Mouse (Mus musculus) embryonic facial prominence, embryonic 10.5 days (tissue): ENCODE measurements around the gene Dctd. TPM values are rescaled to one million over a fixed set of nuclear protein-coding genes. Genes with fewer than 3 reads are reported as not detected.

Experiments
- DNase-seq: peaks from one replicate; pipeline ENCODE4 v3.0.0-alpha.2; 2017; ENCODE audit warnings: low spot score
- H3K27ac ChIP-seq: fragments of 300-500 bp; sonication (generic); replicated peaks from 2 replicates; pipeline ENCODE4 v1.5.1; 2016; ENCODE audit warnings: mild to moderate bottlenecking
- H3K27me3 ChIP-seq: fragments of 300-500 bp; sonication (generic); replicated peaks from 2 replicates; pipeline ENCODE4 v1.6.1; 2016; ENCODE audit warnings: low read depth, mild to moderate bottlenecking; ENCODE audit not compliant: poor library complexity, severe bottlenecking
- H3K36me3 ChIP-seq: fragments of 300-500 bp; sonication (generic); replicated peaks from 2 replicates; pipeline ENCODE4 v1.6.1; 2016; ENCODE audit warnings: mild to moderate bottlenecking, moderate library complexity
- H3K4me1 ChIP-seq: fragments of 300-500 bp; sonication (generic); 2 replicates; pipeline ENCODE4 v1.6.1; 2016
- H3K4me3 ChIP-seq: fragments of 300-500 bp; sonication (generic); 2 replicates; pipeline ENCODE4 v1.5.1; 2016; ENCODE audit warnings: mild to moderate bottlenecking, moderate library complexity
- H3K9me3 ChIP-seq: fragments of 300-500 bp; sonication (generic); 2 replicates; pipeline ENCODE4 v1.6.1; 2016; ENCODE audit warnings: mild to moderate bottlenecking
- WGBS: fragments of 180-500 bp; shearing (Covaris S2); methylation state at CpG from one replicate; pipeline ENCODE4 v1.1.7; 2016; 5-methylcytosine and 5-hydroxymethylcytosine counted together
- polyA plus RNA-seq: library from polyadenylated mRNA; unstranded; fragments of >200 nt; fragmentation: Nextera tagmentation; extraction: Ambion mirVana; gene quantifications from 2 replicates; pipeline ENCODE4 v1.2.1, GENCODE M21; 2016

Dctd gene
- 57.0 and 58.7 TPM in 2 replicates for polyA plus RNA-seq

GRCm38 (mm10) chr8:48098792-48099191 is at the start of gene Dctd:
TSS of gene Dctd (plus strand) at chr8:48099092.
- no peaks in the 10 kb centered on the region for H3K9me3 ChIP-seq
- H3K27me3 ChIP-seq = peaks cover 8% of the 10 kb centered on the region; the same call in 1 of the 2 replicates
- 92% methylated on average over 12 of the region's 12 CpGs for WGBS
- H3K36me3 ChIP-seq = no peaks in the 10 kb centered on the region
- H3K4me3 ChIP-seq = no peak within 1 kb of the TSS; the same call in 1 of the 2 replicates
- no peak within 1 kb of the TSS for H3K27ac ChIP-seq
- DNase-seq = no peak
- H3K4me1 ChIP-seq = peaks cover 14% of the 10 kb centered on the region

DNA sequence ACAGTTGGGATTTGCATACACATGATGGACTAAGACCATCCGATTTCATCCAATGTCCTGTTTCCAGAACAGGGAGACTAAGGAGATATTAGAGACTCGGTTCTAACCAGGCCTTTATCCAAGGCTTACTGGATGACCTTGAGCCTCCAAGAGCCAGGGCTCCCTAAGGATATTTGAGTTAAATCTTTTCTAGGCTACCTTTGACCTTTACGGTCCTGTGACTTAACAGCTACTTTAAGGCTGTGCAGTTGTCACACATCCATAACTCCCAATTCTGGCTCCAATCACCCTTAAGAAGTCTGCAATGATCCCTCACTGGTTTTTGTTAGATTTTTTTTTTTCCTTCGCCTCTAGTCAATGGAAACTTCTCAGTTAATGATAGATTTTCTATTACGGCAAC is 45.3 kb upstream of the Dctd start:
- Histone ChIP-seq H3K27ac (no peak overlapping the region), H3K36me3 (no peaks in the 10 kb centered on the region), H3K4me1 (no peaks in the 10 kb centered on the region), H3K4me3 (no peak overlapping the region), H3K27me3 (no peaks in the 10 kb centered on the region), H3K9me3 (no peaks in the 10 kb centered on the region)
- WGBS = 82% methylated on average over 5 of the region's 5 CpGs
- no peak for DNase-seq

- Histone ChIP-seq H3K4me1 (no peaks in the 10 kb centered on the region), H3K27me3 (no peaks in the 10 kb centered on the region), H3K4me3 (no peak overlapping the region), H3K36me3 (no peaks in the 10 kb centered on the region), H3K9me3 (no peaks in the 10 kb centered on the region), H3K27ac (no peak overlapping the region)
- no peak for DNase-seq
- 83% methylated on average over 5 of the region's 5 CpGs for WGBS
Measured at GRCm38 (mm10) chr8:48063526-48064072, 35.3 kb upstream of the Dctd start.

DNA sequence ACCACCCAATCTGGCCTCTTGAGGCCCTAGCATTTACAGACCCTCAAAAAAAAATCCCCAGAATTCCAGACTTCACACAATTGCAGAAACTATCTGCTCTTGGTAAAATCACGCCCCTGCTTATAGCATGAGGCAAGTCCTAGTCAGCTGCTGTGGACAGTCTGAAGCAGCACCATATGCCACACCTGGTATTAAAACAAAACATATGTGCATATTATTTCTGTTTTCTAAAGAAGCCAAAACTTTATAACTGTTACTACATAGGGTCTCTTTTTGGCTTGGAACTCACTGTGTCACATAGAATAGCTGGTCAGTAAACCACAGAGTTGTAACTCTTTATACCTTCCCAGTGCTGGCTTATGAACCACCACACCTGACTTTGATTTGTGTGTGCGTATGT is 24.7 kb upstream of the Dctd start:
- H3K4me3 ChIP-seq = no peak overlapping the region
- no peaks in the 10 kb centered on the region for H3K4me1 ChIP-seq
- H3K9me3 ChIP-seq = no peaks in the 10 kb centered on the region
- 85% methylated on average over 2 of the region's 2 CpGs for WGBS
- no peaks in the 10 kb centered on the region for H3K27me3 ChIP-seq
- H3K27ac ChIP-seq = no peak overlapping the region
- DNase-seq = no peak
- H3K36me3 ChIP-seq = no peaks in the 10 kb centered on the region

DNA sequence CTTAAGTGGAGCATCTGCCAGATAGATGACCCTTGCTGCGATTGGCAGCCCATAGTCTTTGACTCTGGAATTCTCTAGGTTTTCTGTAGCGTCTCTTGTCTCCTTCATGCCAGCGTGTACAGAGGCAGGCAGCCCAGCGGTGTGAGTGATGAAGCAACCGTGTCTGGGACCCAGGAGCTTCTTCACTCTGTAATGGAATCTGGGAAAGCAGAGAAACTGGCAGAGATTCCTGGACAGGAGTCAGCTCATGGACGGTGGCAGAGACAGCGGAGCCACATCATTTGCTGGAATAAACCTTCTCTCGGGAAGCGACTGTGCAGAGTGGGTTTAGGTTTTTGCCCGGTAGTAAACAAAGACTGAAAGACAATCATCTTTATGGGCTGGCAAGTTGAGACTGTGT is 16.5 kb upstream of the Dctd start:
- Histone ChIP-seq H3K9me3 (no peaks in the 10 kb centered on the region), H3K36me3 (no peaks in the 10 kb centered on the region), H3K27ac (no peak overlapping the region), H3K27me3 (no peaks in the 10 kb centered on the region), H3K4me3 (no peak overlapping the region), H3K4me1 (no peaks in the 10 kb centered on the region)
- no peak for DNase-seq
- 86% methylated on average over 10 of the region's 10 CpGs for WGBS

DNA sequence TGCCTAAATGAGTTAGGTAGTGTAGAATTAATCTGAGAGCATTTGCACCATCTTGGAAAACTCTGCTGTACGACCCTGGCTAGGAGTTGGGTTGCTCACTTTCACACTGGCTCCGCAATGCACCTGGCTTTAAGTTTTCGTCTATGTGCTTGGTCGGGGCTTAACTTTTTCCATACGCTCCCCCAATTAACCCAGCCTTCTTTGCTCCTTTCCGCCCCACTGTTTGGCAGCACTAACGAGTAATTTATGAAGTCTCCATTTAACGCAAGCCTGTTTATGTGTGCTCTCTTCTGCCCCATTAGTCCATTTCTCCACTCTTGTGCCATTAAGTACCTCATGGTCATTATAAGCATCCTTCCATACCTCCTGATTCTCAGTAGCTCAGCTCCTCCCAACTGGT is 8.2 kb upstream of the Dctd start:
- Histone ChIP-seq H3K36me3 (no peaks in the 10 kb centered on the region), H3K27ac (no peak overlapping the region), H3K27me3 (no peaks in the 10 kb centered on the region; the same call in 1 of the 2 replicates), H3K4me1 (no peaks in the 10 kb centered on the region), H3K4me3 (no peak overlapping the region), H3K9me3 (no peaks in the 10 kb centered on the region)
- WGBS = 64% methylated on average over 8 of the region's 8 CpGs
- DNase-seq = no peak

- WGBS = 92% methylated on average over 5 of the region's 5 CpGs
- no peaks in the 10 kb centered on the region for H3K36me3 ChIP-seq
- no peak overlapping the region for H3K27ac ChIP-seq
- H3K27me3 ChIP-seq = peaks cover 8% of the 10 kb centered on the region; the same call in 1 of the 2 replicates
- no peak overlapping the region for H3K4me3 ChIP-seq
- H3K9me3 ChIP-seq = no peaks in the 10 kb centered on the region
- peaks cover 14% of the 10 kb centered on the region for H3K4me1 ChIP-seq
- no peak for DNase-seq
Measured at GRCm38 (mm10) chr8:48095378-48095777, 3.5 kb upstream of the Dctd start.

DNA sequence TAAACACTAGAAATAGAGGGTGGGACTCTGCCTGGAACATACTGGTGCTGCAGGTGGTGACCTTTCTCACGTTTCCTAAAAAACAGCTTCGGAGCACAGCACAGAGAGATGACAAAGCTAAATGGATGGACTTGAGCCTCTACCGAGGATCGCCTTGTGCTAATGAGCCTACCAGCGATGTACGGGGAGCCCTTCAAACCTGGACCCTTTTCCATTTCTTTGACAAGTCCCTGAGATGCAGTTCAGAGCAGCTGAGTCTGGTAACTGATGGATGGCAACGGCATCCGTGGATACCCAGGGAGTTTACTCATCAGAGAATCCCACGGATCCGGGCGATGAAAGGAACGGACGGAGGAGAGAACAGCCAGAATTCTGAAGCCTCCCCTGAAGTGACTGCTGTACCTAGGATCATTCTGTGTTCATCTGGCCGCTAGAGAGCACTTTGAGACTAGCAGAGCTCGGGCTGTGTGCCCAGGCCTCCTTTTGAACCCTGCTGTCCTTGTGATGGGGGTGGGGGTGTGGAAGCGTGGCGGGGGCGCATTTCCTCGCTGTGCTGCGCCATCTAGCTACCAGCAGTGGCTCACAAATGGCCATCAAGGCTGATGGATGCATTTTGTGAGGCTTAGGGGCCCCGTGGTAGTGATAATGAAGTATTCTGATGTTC is 1.6 kb upstream of the Dctd start:
- H3K4me3 ChIP-seq = peak overlapping the region; percentile 44
- peak; percentile 82 for DNase-seq
- peaks cover 8% of the 10 kb centered on the region; the same call in 1 of the 2 replicates for H3K27me3 ChIP-seq
- H3K9me3 ChIP-seq = no peaks in the 10 kb centered on the region
- H3K27ac ChIP-seq = peak overlapping the region; percentile 67; the same call in 1 of the 2 replicates
- 16% methylated on average over 21 of the region's 21 CpGs for WGBS
- no peaks in the 10 kb centered on the region for H3K36me3 ChIP-seq
- H3K4me1 ChIP-seq = peaks cover 14% of the 10 kb centered on the region

GRCm38 (mm10) chr8:48098081-48098639 is 732 bp upstream of the Dctd start:
- peaks cover 8% of the 10 kb centered on the region; the same call in 1 of the 2 replicates for H3K27me3 ChIP-seq
- H3K27ac ChIP-seq = no peak overlapping the region
- H3K9me3 ChIP-seq = no peaks in the 10 kb centered on the region
- H3K4me3 ChIP-seq = no peak overlapping the region; the same call in 1 of the 2 replicates
- H3K36me3 ChIP-seq = no peaks in the 10 kb centered on the region
- WGBS = 71% methylated on average over 13 of the region's 13 CpGs
- H3K4me1 ChIP-seq = peaks cover 14% of the 10 kb centered on the region
- no peak for DNase-seq

GRCm38 (mm10) chr8:48100100-48100787 is 1.4 kb downstream of the Dctd start:
- Histone ChIP-seq H3K4me1 (peaks cover 14% of the 10 kb centered on the region), H3K4me3 (no peak overlapping the region), H3K27me3 (peaks cover 8% of the 10 kb centered on the region; the same call in 1 of the 2 replicates), H3K27ac (no peak overlapping the region), H3K9me3 (peaks cover 6% of the 10 kb centered on the region; the same call in 1 of the 2 replicates), H3K36me3 (no peaks in the 10 kb centered on the region)
- DNase-seq = no peak
- 77% methylated on average over 14 of the region's 14 CpGs for WGBS

DNA sequence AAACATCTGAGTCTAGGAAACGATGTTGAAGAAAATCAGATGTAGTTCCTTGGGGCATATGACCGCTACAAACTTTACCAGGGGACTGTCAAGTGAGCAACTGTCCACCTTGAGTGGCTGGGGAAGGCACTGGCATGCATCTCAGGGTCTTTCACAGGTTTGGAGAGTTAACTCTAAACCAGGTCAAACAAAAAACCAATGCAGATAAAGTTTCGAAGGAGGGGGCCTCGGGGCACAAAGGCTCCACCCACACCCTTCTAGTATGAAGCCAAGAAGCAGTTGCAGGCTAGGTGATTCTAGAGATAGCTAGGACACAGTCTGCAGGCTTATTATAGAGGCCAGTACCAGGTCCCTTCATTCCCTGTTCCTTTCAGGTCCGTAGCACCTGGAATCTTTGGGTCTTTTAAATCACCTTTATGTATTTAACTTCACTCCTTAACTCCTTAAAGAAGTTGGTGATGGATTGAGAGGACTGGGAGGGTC is 10.5 kb downstream of the Dctd start:
- H3K4me3 ChIP-seq = peak overlapping the region; percentile 84
- peaks cover 5% of the 10 kb centered on the region; the same call in 1 of the 2 replicates for H3K9me3 ChIP-seq
- peak overlapping the region; percentile 97 for H3K27ac ChIP-seq
- peaks cover 20% of the 10 kb centered on the region for H3K4me1 ChIP-seq
- 25% methylated on average over 5 of the region's 5 CpGs for WGBS
- no peaks in the 10 kb centered on the region for H3K27me3 ChIP-seq
- peaks cover 23% of the 10 kb centered on the region for H3K36me3 ChIP-seq
- no peak for DNase-seq
